Mouse (Mus musculus): Measurements from ENCODE around the gene Il25. TPM values are rescaled to one million over a fixed set of nuclear protein-coding genes. Genes with fewer than 3 reads are reported as not detected.
"Not testable (repeated sequence)": the region's sequence is repeated elsewhere in the genome, so short reads cannot be mapped to it uniquely, and the experiment has no call there.

Il25 gene
- polyA plus RNA-seq, 1 experiment = 0.26 TPM

DNA sequence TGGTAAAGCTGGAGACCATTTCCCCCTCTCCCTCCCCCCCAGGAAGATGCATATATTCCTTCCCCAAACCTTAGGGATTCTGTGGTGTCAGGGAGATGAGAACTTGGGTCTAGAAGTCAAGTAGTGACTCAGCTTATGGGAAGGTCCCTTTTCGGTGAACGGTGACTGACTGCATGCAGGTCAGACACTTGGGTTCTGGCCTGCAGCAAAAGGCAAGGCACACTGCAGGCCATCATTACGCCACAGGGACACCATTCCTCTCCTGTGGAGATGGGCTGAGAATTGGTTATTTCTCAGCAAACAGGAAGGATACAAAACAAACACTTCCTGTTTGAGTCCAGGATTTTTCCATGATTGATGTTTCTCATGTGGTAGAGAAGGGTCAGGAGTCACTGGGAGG is 26.7 kb downstream of the Il25 start:
- Histone ChIP-seq H3K27ac (ENCODE audit: insufficient read depth, low read length) (no peak overlapping the region), H3K27me3 (ENCODE audit: control insufficient read depth, insufficient read depth, low read length) (no peaks in the 10 kb centered on the region), H3K4me1 (ENCODE audit: control insufficient read depth, insufficient read depth, low read length) (no peaks in the 10 kb centered on the region), H3K4me3 (replicated peaks; ENCODE audit: insufficient read depth, low read depth, low read length) (no peak overlapping the region)
- TF ChIP-seq POLR2A (IDR thresholded peaks at IDR 0.05; ENCODE audit: borderline replicate concordance, insufficient read depth, low read length) (no peak), CTCF (IDR thresholded peaks at IDR 0.05; ENCODE audit: borderline replicate concordance, insufficient read depth, low read depth, low read length) (no peak)
- WGBS = 94% methylated on average over 3 of the region's 3 CpGs
- no peak for DNase-seq

DNA sequence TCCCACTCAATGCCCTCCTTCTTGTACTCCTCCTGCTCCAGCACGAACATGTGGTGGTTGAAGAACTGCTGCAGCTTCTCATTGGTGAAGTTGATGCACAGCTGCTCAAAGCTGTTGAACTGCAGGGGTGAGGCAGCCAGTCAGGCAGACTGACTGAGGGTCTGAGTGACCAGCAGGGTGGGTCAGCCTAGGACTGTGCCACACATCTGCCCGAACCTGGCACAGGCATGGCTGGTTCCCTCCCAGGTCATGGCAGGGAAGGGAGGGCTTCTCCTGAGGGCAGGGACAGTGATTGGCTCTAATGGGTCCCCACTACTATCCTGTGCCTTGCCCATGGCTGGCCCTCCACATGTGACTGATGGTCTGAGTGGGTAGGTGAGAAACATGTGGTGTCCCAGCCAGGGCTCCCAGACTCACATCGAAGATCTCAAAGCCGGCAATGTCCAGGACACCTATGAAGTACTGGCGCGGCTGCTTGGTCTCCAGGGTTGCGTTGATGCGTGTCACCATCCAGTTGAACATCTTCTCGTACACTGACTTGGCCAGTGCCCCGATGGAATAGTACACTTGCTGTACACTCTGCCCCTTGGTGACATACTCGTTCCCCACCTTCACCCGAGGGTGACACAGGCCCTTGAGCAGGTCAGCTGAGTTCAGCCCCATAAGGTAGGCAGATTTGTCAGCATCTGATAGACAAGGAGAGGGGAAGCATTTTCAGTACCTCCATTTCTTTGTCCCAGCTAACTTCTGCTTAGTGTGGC is 27.5 kb downstream of the Il25 start:
- 88% methylated on average over 12 of the region's 12 CpGs for WGBS
- H3K27ac ChIP-seq (ENCODE audit: insufficient read depth, low read length); H3K27me3 ChIP-seq (ENCODE audit: control insufficient read depth, insufficient read depth, low read length); H3K4me1 ChIP-seq (ENCODE audit: control insufficient read depth, insufficient read depth, low read length); DNase-seq; H3K4me3 ChIP-seq (replicated peaks; ENCODE audit: insufficient read depth, low read depth, low read length): not testable (repeated sequence)

DNA sequence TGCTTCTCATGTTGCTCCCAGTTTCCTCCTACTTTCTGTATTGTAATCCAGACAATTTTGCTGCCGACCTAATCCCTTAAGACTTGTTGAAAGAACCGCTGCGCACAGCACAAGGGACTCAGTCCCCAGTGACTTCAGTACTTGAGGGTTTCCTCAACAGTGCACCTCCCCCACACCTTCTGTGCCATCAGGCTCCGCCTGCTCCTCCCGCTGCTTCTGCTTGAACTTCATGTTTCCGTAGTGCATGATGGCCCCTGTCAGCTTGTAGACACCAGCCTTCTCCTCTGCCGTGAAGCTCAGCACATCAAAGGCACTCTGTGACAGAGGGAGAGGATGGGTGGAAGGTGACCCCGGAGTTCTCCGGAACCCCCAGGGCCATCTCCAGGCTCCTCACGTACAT is 28.3 kb downstream of the Il25 start:
- no peaks in the 10 kb centered on the region for H3K27me3 ChIP-seq (ENCODE audit: control insufficient read depth, insufficient read depth, low read length)
- H3K4me3 ChIP-seq (replicated peaks; ENCODE audit: insufficient read depth, low read depth, low read length) = no peak overlapping the region
- no peak overlapping the region for H3K27ac ChIP-seq (ENCODE audit: insufficient read depth, low read length)
- H3K4me1 ChIP-seq (ENCODE audit: control insufficient read depth, insufficient read depth, low read length) = no peaks in the 10 kb centered on the region
- 69% methylated on average over 10 of the region's 10 CpGs for WGBS
- no peak for DNase-seq
- TF ChIP-seq CTCF (IDR thresholded peaks at IDR 0.05; ENCODE audit: borderline replicate concordance, insufficient read depth, low read depth, low read length) (no peak), POLR2A (IDR thresholded peaks at IDR 0.05; ENCODE audit: borderline replicate concordance, insufficient read depth, low read length) (no peak)

GRCm38 (mm10) chr14:54961487-54961886 is 29.0 kb downstream of the Il25 start:
- TF ChIP-seq CTCF (IDR thresholded peaks at IDR 0.05; ENCODE audit: borderline replicate concordance, insufficient read depth, low read depth, low read length) (no peak), POLR2A (IDR thresholded peaks at IDR 0.05; ENCODE audit: borderline replicate concordance, insufficient read depth, low read length) (no peak)
- H3K27me3 ChIP-seq (ENCODE audit: control insufficient read depth, insufficient read depth, low read length) = no peaks in the 10 kb centered on the region
- H3K27ac ChIP-seq (ENCODE audit: insufficient read depth, low read length) = no peak overlapping the region
- no peak for DNase-seq
- 83% methylated on average over 5 of the region's 5 CpGs for WGBS
- H3K4me3 ChIP-seq (replicated peaks; ENCODE audit: insufficient read depth, low read depth, low read length) = no peak overlapping the region
- H3K4me1 ChIP-seq (ENCODE audit: control insufficient read depth, insufficient read depth, low read length) = no peaks in the 10 kb centered on the region

GRCm38 (mm10) chr14:54962714-54963113 is 30.2 kb downstream of the Il25 start:
- Histone ChIP-seq H3K27ac (ENCODE audit: insufficient read depth, low read length) (no peak overlapping the region), H3K27me3 (ENCODE audit: control insufficient read depth, insufficient read depth, low read length) (no peaks in the 10 kb centered on the region), H3K4me3 (replicated peaks; ENCODE audit: insufficient read depth, low read depth, low read length) (no peak overlapping the region), H3K4me1 (ENCODE audit: control insufficient read depth, insufficient read depth, low read length) (no peaks in the 10 kb centered on the region)
- no peak for DNase-seq
- no peak for TF ChIP-seq CTCF (IDR thresholded peaks at IDR 0.05; ENCODE audit: borderline replicate concordance, insufficient read depth, low read depth, low read length)
- no peak for TF ChIP-seq POLR2A (IDR thresholded peaks at IDR 0.05; ENCODE audit: borderline replicate concordance, insufficient read depth, low read length)
- 85% methylated on average over 7 of the region's 7 CpGs for WGBS

GRCm38 (mm10) chr14:54963727-54964126 is 31.2 kb downstream of the Il25 start:
- WGBS = 86% methylated on average over 11 of the region's 11 CpGs

DNA sequence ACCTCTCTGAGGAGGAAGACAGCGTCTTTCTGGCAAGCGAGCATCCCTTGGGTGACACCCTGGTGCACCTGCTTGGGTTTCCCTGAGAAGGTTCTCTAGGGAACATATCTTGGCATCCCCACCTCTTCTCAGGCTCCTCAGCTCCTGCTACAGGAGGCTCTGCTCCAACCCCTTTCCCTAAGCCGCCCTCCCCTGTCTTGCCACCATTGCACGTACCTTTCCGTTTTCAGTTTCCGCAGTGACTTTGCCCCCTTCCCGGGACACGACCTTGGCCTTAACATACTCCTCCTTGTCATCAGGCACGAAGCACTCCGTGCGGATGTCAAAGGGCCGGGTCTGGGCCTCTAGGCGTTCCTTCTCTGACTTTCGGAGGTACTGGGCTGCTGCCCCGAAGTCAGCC is 32.5 kb downstream of the Il25 start:
- WGBS = 75% methylated on average over 15 of the region's 15 CpGs
- DNase-seq = no peak
- TF ChIP-seq CTCF (IDR thresholded peaks at IDR 0.05; ENCODE audit: borderline replicate concordance, insufficient read depth, low read depth, low read length) = no peak
- no peak for TF ChIP-seq POLR2A (IDR thresholded peaks at IDR 0.05; ENCODE audit: borderline replicate concordance, insufficient read depth, low read length)
- Histone ChIP-seq H3K27ac (ENCODE audit: insufficient read depth, low read length) (no peak overlapping the region), H3K4me3 (replicated peaks; ENCODE audit: insufficient read depth, low read depth, low read length) (no peak overlapping the region), H3K4me1 (ENCODE audit: control insufficient read depth, insufficient read depth, low read length) (no peaks in the 10 kb centered on the region), H3K27me3 (ENCODE audit: control insufficient read depth, insufficient read depth, low read length) (no peaks in the 10 kb centered on the region)

More at GRCm38 (mm10) chr14:54963727-54964126, 31.2 kb downstream of the Il25 start:
- no peak for DNase-seq
- Histone ChIP-seq H3K4me3 (replicated peaks; ENCODE audit: insufficient read depth, low read depth, low read length) (no peak overlapping the region), H3K4me1 (ENCODE audit: control insufficient read depth, insufficient read depth, low read length) (no peaks in the 10 kb centered on the region), H3K27ac (ENCODE audit: insufficient read depth, low read length) (no peak overlapping the region), H3K27me3 (ENCODE audit: control insufficient read depth, insufficient read depth, low read length) (no peaks in the 10 kb centered on the region)
- TF ChIP-seq CTCF (IDR thresholded peaks at IDR 0.05; ENCODE audit: borderline replicate concordance, insufficient read depth, low read depth, low read length) (no peak), POLR2A (IDR thresholded peaks at IDR 0.05; ENCODE audit: borderline replicate concordance, insufficient read depth, low read length) (no peak)

DNA sequence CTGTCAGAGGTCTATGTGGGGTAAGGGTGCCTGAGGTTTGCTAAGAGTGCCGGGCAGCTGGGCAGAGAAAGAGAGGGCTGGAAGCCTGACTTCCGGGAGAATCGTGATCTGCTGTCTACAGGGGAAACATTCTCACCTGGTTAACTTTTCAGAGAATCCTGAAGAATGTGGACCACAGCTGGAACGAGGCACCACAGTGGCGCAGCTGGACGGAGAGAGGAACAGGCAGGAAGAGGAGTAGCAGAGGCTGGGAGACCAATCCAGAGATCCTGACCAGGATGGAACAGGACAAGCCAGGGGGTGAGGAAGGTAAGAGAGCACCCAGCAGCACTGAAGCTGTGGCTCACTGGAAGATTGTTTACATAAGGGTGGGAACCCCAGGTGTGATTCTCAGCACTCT is 33.1 kb downstream of the Il25 start:
- TF ChIP-seq CTCF (IDR thresholded peaks at IDR 0.05; ENCODE audit: borderline replicate concordance, insufficient read depth, low read depth, low read length) (no peak), POLR2A (IDR thresholded peaks at IDR 0.05; ENCODE audit: borderline replicate concordance, insufficient read depth, low read length) (no peak)
- H3K27ac ChIP-seq (ENCODE audit: insufficient read depth, low read length) = no peak overlapping the region

More for the DNA sequence above, 33.1 kb downstream of the Il25 start:
- no peaks in the 10 kb centered on the region for H3K27me3 ChIP-seq (ENCODE audit: control insufficient read depth, insufficient read depth, low read length)
- no peaks in the 10 kb centered on the region for H3K4me1 ChIP-seq (ENCODE audit: control insufficient read depth, insufficient read depth, low read length)
- WGBS = 74% methylated on average over 6 of the region's 6 CpGs
- H3K4me3 ChIP-seq (replicated peaks; ENCODE audit: insufficient read depth, low read depth, low read length) = no peak overlapping the region
- DNase-seq = no peak
